Mouse (Mus musculus) myocyte (in vitro differentiated cells): ENCODE results near the gene Commd9. TPM values are rescaled to one million over a fixed set of nuclear protein-coding genes. Genes with fewer than 3 reads are reported as not detected.

Experiments used
- H3K27me3 ChIP-seq: one replicate; pipeline ENCODE4 v1.6.1; 2011; ENCODE audit not compliant: control insufficient read depth, insufficient read depth, insufficient read length
- H3K36me3 ChIP-seq: one replicate; pipeline ENCODE4 v1.6.1; 2011; ENCODE audit not compliant: control insufficient read depth, insufficient read depth
- H3K4me2 ChIP-seq: one replicate; pipeline ENCODE4 v1.6.1; 2011; ENCODE audit warnings: low read depth, control low read depth
- H3K4me3 ChIP-seq: one replicate; pipeline ENCODE4 v1.5.1; 2011; ENCODE audit warnings: mild to moderate bottlenecking, control low read depth, moderate library complexity
- H3K79me2 ChIP-seq: one replicate; pipeline ENCODE4 v1.6.1; 2011; ENCODE audit not compliant: control insufficient read depth, insufficient read depth
- H3ac ChIP-seq: one replicate; pipeline ENCODE4 v1.6.1; 2011; ENCODE audit not compliant: control insufficient read depth, insufficient read length
- CEBPB ChIP-seq: IDR thresholded peaks from 2 replicates; pipeline ENCODE4 v1.6.1; 2011; ENCODE audit warnings: mild to moderate bottlenecking, moderate library complexity; ENCODE audit not compliant: poor library complexity, insufficient read depth, severe bottlenecking
- E2F4 ChIP-seq: IDR thresholded peaks from one replicate; pipeline ENCODE4 v1.6.1; 2011; ENCODE audit warnings: mild to moderate bottlenecking, control low read depth, moderate library complexity; ENCODE audit not compliant: insufficient read depth
- MAX ChIP-seq: IDR thresholded peaks from one replicate; pipeline ENCODE4 v1.6.1; 2011; ENCODE audit warnings: low read depth, mild to moderate bottlenecking, control low read depth
- MYOD1 ChIP-seq, 3 experiments: IDR thresholded peaks; one replicate each; pipeline ENCODE4 v1.6.1; 2011; ENCODE audit warnings: control low read depth in 2 of 3, low read depth in 2 of 3, mild to moderate bottlenecking in 2 of 3, moderate library complexity in 1 of 3; ENCODE audit not compliant: insufficient read length in 2 of 3, control insufficient read depth in 1 of 3
- MYOG ChIP-seq, 3 experiments: IDR thresholded peaks; one replicate each; pipeline ENCODE4 v1.6.1; 2011; ENCODE audit warnings: control low read depth in 2 of 3, low read depth in 2 of 3, mild to moderate bottlenecking in 2 of 3; ENCODE audit not compliant: insufficient read length in 2 of 3, control insufficient read depth in 1 of 3, insufficient read depth in 1 of 3
- POLR2A ChIP-seq: IDR thresholded peaks from one replicate; pipeline ENCODE4 v1.6.1; 2011; ENCODE audit warnings: low read depth, mild to moderate bottlenecking, control low read depth, moderate library complexity; ENCODE audit not compliant: insufficient read length
- POLR2AphosphoS2 ChIP-seq: IDR thresholded peaks from one replicate; pipeline ENCODE4 v1.6.1; 2011; ENCODE audit warnings: low read depth, control low read depth; ENCODE audit not compliant: insufficient read length
- REST ChIP-seq: IDR thresholded peaks from one replicate; pipeline ENCODE4 v1.6.1; 2011; ENCODE audit warnings: mild to moderate bottlenecking, control low read depth, moderate library complexity; ENCODE audit not compliant: insufficient read depth, insufficient read length
- SRF ChIP-seq: IDR thresholded peaks from one replicate; pipeline ENCODE4 v1.6.1; 2011; ENCODE audit warnings: low read depth; ENCODE audit not compliant: control insufficient read depth, insufficient read length
- TCF12 ChIP-seq: IDR thresholded peaks from one replicate; pipeline ENCODE4 v1.6.1; 2011; ENCODE audit warnings: mild to moderate bottlenecking, control low read depth; ENCODE audit not compliant: poor library complexity, insufficient read depth, severe bottlenecking
- TCF3 ChIP-seq: IDR thresholded peaks from one replicate; pipeline ENCODE4 v1.6.1; 2011; ENCODE audit warnings: low read depth, control low read depth; ENCODE audit not compliant: insufficient read length
- USF1 ChIP-seq: IDR thresholded peaks from one replicate; pipeline ENCODE4 v1.6.1; 2011; ENCODE audit warnings: low read depth, mild to moderate bottlenecking, control low read depth, moderate library complexity
- polyA plus RNA-seq: library from polyadenylated mRNA; unstranded; fragments of >200 nt; fragmentation: generic; extraction: Trizol; gene quantifications from one replicate; pipeline ENCODE4 v1.2.1, GENCODE M21; 2012; ENCODE audit warnings: missing spikeins

The Commd9 gene
- 46.2 TPM for polyA plus RNA-seq

DNA sequence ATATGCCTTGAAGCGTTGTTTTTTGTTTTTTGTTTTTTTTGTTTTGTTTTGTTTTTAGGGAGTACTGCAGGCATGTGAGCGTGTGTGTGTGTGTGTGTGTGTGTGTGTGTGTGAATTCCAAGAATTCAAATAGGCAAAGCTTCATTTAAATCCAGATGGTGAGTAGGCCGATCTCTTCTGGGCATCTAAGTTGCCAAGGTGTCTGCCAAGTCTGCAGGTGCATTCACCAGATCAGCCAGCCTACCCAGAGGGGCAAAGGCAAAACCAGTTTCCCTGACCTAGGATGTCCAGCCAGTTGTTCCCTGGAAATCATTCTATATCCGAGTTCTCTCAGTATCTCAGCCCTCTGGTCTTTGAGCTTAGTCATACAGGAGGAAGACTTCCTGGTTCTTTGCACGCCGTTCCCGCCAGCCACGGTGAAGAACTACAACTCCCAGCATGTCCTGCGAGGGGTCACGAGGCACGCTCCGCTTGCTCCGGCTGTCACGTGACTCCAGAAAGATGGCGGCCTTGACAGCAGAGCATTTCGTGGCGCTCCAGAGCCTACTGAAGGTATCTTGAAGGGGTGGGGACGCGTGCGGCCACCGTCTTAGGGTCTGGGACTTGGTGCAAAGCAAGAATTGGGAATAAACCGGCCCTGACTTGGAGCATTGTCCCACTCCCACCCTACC, at the start of gene Commd9:
Gene Commd9 (plus strand): TSS at position 480 of the 671 bp plus-strand sequence.
- TF ChIP-seq MYOG (IDR thresholded peaks at IDR 0.05; ENCODE audit: control insufficient read depth in 1 of 3, insufficient read depth in 1 of 3, insufficient read length in 2 of 3, low read depth in 2 of 3), result peak in 1 of 3 experiments; percentile 43
- no peak for TF ChIP-seq MYOD1 (IDR thresholded peaks at IDR 0.05; ENCODE audit: control insufficient read depth in 1 of 3, insufficient read length in 2 of 3, low read depth in 2 of 3)
- TF ChIP-seq POLR2A, result peak; percentile 66
- TF ChIP-seq CEBPB, result no peak
- no peak for TF ChIP-seq POLR2AphosphoS2
- no peak for TF ChIP-seq TCF3
- no peak for TF ChIP-seq TCF12
- peak; percentile 100 for TF ChIP-seq USF1
- no peak for TF ChIP-seq MAX
- TF ChIP-seq SRF, result no peak
- TF ChIP-seq E2F4, result peak; percentile 66
- TF ChIP-seq REST, result no peak
- H3K27me3 ChIP-seq, result peaks cover 4% of the 10 kb centered on the region
- H3K79me2 ChIP-seq, result peaks cover 10% of the 10 kb centered on the region
- H3K36me3 ChIP-seq, result no peaks in the 10 kb centered on the region
- H3K4me3 ChIP-seq, result peak within 1 kb of the TSS; percentile 44
- H3K4me2 ChIP-seq, result peak within 1 kb of the TSS; percentile 74
- no peak within 1 kb of the TSS for H3ac ChIP-seq

GRCm38 (mm10) chr2:101842756-101843155, 43.3 kb upstream of the Commd9 start:
- TF ChIP-seq POLR2AphosphoS2 (no peak), MAX (no peak), MYOG (IDR thresholded peaks at IDR 0.05; ENCODE audit: control insufficient read depth in 1 of 3, insufficient read depth in 1 of 3, insufficient read length in 2 of 3, low read depth in 2 of 3) (no peak), MYOD1 (IDR thresholded peaks at IDR 0.05; ENCODE audit: control insufficient read depth in 1 of 3, insufficient read length in 2 of 3, low read depth in 2 of 3) (no peak), REST (no peak), SRF (no peak), CEBPB (no peak), TCF12 (no peak), E2F4 (no peak), POLR2A (no peak), USF1 (no peak), TCF3 (no peak)
- H3ac ChIP-seq, result no peak overlapping the region
- H3K27me3 ChIP-seq, result peaks cover 4% of the 10 kb centered on the region
- no peaks in the 10 kb centered on the region for H3K36me3 ChIP-seq
- H3K79me2 ChIP-seq, result no peaks in the 10 kb centered on the region
- H3K4me2 ChIP-seq, result no peak overlapping the region
- no peak overlapping the region for H3K4me3 ChIP-seq

DNA sequence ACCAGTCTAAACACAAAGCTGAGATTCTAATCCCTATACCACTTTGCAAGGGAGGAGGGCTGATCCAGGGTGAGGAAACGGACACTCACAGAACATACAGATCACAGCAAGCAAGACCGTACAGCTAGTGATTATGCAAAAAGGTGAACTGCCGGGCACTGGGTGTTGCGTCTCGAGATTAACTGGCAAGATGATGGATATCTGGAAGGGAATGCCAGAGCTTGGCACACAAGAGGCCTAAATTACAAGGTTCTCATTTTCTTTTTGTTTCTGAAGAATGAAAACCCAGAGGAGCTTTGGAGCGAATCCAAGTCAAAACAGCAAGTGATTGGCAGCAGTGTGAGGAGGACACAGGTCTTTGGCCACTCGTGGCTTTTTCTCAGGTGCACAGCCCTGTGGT, 31.3 kb upstream of the Commd9 start:
- Histone ChIP-seq H3K4me2 (no peak overlapping the region), H3K36me3 (no peaks in the 10 kb centered on the region), H3K79me2 (no peaks in the 10 kb centered on the region), H3K27me3 (no peaks in the 10 kb centered on the region), H3K4me3 (no peak overlapping the region), H3ac (no peak overlapping the region)
- TF ChIP-seq REST (no peak), SRF (no peak), POLR2A (no peak), USF1 (no peak), CEBPB (no peak), MYOD1 (IDR thresholded peaks at IDR 0.05; ENCODE audit: control insufficient read depth in 1 of 3, insufficient read length in 2 of 3, low read depth in 2 of 3) (no peak), POLR2AphosphoS2 (no peak), E2F4 (no peak), TCF3 (no peak), TCF12 (no peak), MAX (no peak), MYOG (IDR thresholded peaks at IDR 0.05; ENCODE audit: control insufficient read depth in 1 of 3, insufficient read depth in 1 of 3, insufficient read length in 2 of 3, low read depth in 2 of 3) (no peak)

GRCm38 (mm10) chr2:101856174-101856573, 29.9 kb upstream of the Commd9 start:
- no peak overlapping the region for H3K4me3 ChIP-seq
- no peak overlapping the region for H3ac ChIP-seq
- no peaks in the 10 kb centered on the region for H3K27me3 ChIP-seq
- H3K4me2 ChIP-seq, result no peak overlapping the region
- no peaks in the 10 kb centered on the region for H3K79me2 ChIP-seq
- TF ChIP-seq E2F4, result no peak
- no peak for TF ChIP-seq USF1
- TF ChIP-seq MYOD1 (IDR thresholded peaks at IDR 0.05; ENCODE audit: control insufficient read depth in 1 of 3, insufficient read length in 2 of 3, low read depth in 2 of 3), result no peak
- TF ChIP-seq CEBPB, result no peak
- TF ChIP-seq TCF3, result no peak
- TF ChIP-seq TCF12, result no peak
- TF ChIP-seq SRF, result no peak
- no peaks in the 10 kb centered on the region for H3K36me3 ChIP-seq

DNA sequence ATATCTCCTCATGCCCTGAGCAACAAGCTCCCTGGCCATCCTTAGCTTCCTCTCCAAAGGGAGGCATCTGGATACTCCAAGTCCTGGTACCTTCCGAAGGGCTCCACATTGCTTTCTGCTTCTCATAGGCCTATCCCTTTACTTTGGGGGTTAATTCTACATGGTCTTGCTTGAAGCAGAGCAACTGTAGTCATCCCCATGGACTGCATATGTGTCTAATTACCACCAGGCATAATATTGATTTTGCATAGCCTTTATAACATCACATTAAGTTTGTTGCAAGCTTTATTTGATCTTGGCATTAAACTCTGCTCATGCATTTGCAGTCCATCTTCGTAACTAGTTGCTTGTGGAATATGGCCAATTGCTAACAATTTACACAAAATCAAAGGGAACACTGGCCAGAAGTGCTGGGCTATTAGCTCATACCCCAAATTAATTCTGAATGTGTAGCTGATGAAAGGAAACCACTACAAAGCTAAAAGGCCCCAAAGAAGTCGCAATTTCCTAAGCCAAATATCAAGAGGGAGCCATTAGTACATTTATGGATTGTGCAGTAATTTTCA, 25.0 kb upstream of the Commd9 start:
- H3ac ChIP-seq, result no peak overlapping the region
- no peaks in the 10 kb centered on the region for H3K79me2 ChIP-seq
- H3K36me3 ChIP-seq, result no peaks in the 10 kb centered on the region
- no peaks in the 10 kb centered on the region for H3K27me3 ChIP-seq
- no peak for TF ChIP-seq USF1
- TF ChIP-seq TCF12, result no peak
- no peak for TF ChIP-seq REST
- no peak for TF ChIP-seq POLR2A
- TF ChIP-seq MYOG (IDR thresholded peaks at IDR 0.05; ENCODE audit: control insufficient read depth in 1 of 3, insufficient read depth in 1 of 3, insufficient read length in 2 of 3, low read depth in 2 of 3), result no peak
- TF ChIP-seq CEBPB, result no peak
- TF ChIP-seq MYOD1 (IDR thresholded peaks at IDR 0.05; ENCODE audit: control insufficient read depth in 1 of 3, insufficient read length in 2 of 3, low read depth in 2 of 3), result no peak
- TF ChIP-seq E2F4, result no peak
- no peak overlapping the region for H3K4me3 ChIP-seq
- no peak overlapping the region for H3K4me2 ChIP-seq
